Mouse (Mus musculus) midbrain, postnatal 0 days (tissue): ENCODE results near the gene Zfp239. TPM values are rescaled to one million over a fixed set of nuclear protein-coding genes. Genes with fewer than 3 reads are reported as not detected.

Source experiments
- ATAC-seq: fragments of 200-750 bp; cut with Nextera tagmentation; 2 replicates; pipeline ENCODE4 v1.8.0; 2017; ENCODE audit warnings: moderate number of reproducible peaks, mild to moderate bottlenecking, moderate TSS enrichment, moderate library complexity; ENCODE audit not compliant: low FRiP score
- DNase-seq: peaks from one replicate; pipeline ENCODE4 v3.0.0-alpha.2; 2015; ENCODE audit warnings: low spot score
- H3K27ac ChIP-seq: fragments of 300-500 bp; sonication (generic); 2 replicates; pipeline ENCODE4 v1.5.1; 2014; ENCODE audit warnings: low read depth, mild to moderate bottlenecking, low read length, mixed read lengths
- H3K27me3 ChIP-seq: fragments of 300-500 bp; sonication (generic); 2 replicates; pipeline ENCODE4 v1.6.1; 2014; ENCODE audit warnings: low read length, control low read depth, mixed read lengths; ENCODE audit not compliant: insufficient read depth
- H3K36me3 ChIP-seq: fragments of 300-500 bp; sonication (generic); 2 replicates; pipeline ENCODE4 v1.6.1; 2014; ENCODE audit warnings: low read length, control low read depth, mixed read lengths; ENCODE audit not compliant: insufficient read depth
- H3K4me1 ChIP-seq: fragments of 300-500 bp; sonication (generic); 2 replicates; pipeline ENCODE4 v1.6.1; 2014; ENCODE audit warnings: mild to moderate bottlenecking, control low read depth, antibody characterized with exemption, low read length, mixed read lengths; ENCODE audit not compliant: insufficient read depth
- H3K4me2 ChIP-seq: fragments of 300-500 bp; sonication (generic); 2 replicates; pipeline ENCODE4 v1.6.1; 2014; ENCODE audit warnings: low read depth, mild to moderate bottlenecking, low read length, mixed read lengths; ENCODE audit not compliant: poor library complexity, severe bottlenecking
- H3K4me3 ChIP-seq: fragments of 300-500 bp; sonication (generic); 2 replicates; pipeline ENCODE4 v1.5.1; 2014; ENCODE audit warnings: low read depth, mild to moderate bottlenecking, low read length, moderate library complexity
- H3K9ac ChIP-seq: fragments of 300-500 bp; sonication (generic); replicated peaks from 2 replicates; pipeline ENCODE4 v1.6.1; 2014; ENCODE audit warnings: mild to moderate bottlenecking, low read length, moderate library complexity, mixed read lengths; ENCODE audit not compliant: poor library complexity, severe bottlenecking
- H3K9me3 ChIP-seq: fragments of 300-500 bp; sonication (generic); 2 replicates; pipeline ENCODE4 v1.6.1; 2016; ENCODE audit warnings: low read length, control low read depth
- CTCF ChIP-seq: IDR thresholded peaks from 2 replicates; pipeline ENCODE4 v1.5.1; 2016; ENCODE audit warnings: antibody characterized with exemption, mild to moderate bottlenecking
- WGBS: fragments of 180-500 bp; shearing (Covaris S2); extraction: QIAGEN DNeasy Blood & Tissue Kit; methylation state at CpG from one replicate; pipeline ENCODE4 v1.1.7; 2014; 5-methylcytosine and 5-hydroxymethylcytosine counted together
- polyA plus RNA-seq: library from polyadenylated mRNA; unstranded; fragments of >200 nt; fragmentation: Nextera tagmentation; extraction: Ambion mirVana; gene quantifications from 2 replicates; pipeline ENCODE4 v1.2.1, GENCODE M21; 2015
- total RNA-seq: library from RNA; depleted of rRNA; stranded (reverse); fragments of >200 nt; gene quantifications from 2 replicates; pipeline ENCODE4 v1.2.3, GENCODE M21; 2014

The Zfp239 gene
- total and polyA plus RNA-seq, 2 experiments from 2014 or later = 14.5 to 16.6 TPM

- WGBS = 28% methylated on average over 3 of the region's 3 CpGs
These were observed 18.5 kb downstream of the Zfp239 start for GRCm38 (mm10) chr6:117880394-117880838.

GRCm38 (mm10) chr6:117881229-117881628, 19.3 kb downstream of the Zfp239 start:
- TF ChIP-seq CTCF = no peak
- H3K4me3 ChIP-seq = no peak overlapping the region
- no peaks in the 10 kb centered on the region for H3K9me3 ChIP-seq
- H3K4me2 ChIP-seq = no peak overlapping the region
- DNase-seq = no peak
- H3K9ac ChIP-seq = no peak overlapping the region
- no peaks in the 10 kb centered on the region for H3K36me3 ChIP-seq
- no peaks in the 10 kb centered on the region; the same call in 1 of the 2 replicates for H3K4me1 ChIP-seq
- H3K27ac ChIP-seq = peak overlapping the region; percentile 98; the same call in 1 of the 2 replicates
- 25% methylated on average over 7 of the region's 7 CpGs for WGBS
- H3K27me3 ChIP-seq = no peaks in the 10 kb centered on the region
- ATAC-seq = no peak

More at GRCm38 (mm10) chr6:117880394-117880838, 18.5 kb downstream of the Zfp239 start:
- DNase-seq (peak; percentile 9), ATAC-seq (no peak)
- H3K27ac ChIP-seq = peak overlapping the region; percentile 98
- peak overlapping the region; percentile 49 for H3K4me3 ChIP-seq
- H3K36me3 ChIP-seq = no peaks in the 10 kb centered on the region
- no peaks in the 10 kb centered on the region for H3K9me3 ChIP-seq
- H3K4me1 ChIP-seq = no peaks in the 10 kb centered on the region; the same call in 1 of the 2 replicates
- H3K4me2 ChIP-seq = peak overlapping the region; percentile 62
- no peak overlapping the region for H3K9ac ChIP-seq
- no peaks in the 10 kb centered on the region for H3K27me3 ChIP-seq
- TF ChIP-seq CTCF = no peak

DNA sequence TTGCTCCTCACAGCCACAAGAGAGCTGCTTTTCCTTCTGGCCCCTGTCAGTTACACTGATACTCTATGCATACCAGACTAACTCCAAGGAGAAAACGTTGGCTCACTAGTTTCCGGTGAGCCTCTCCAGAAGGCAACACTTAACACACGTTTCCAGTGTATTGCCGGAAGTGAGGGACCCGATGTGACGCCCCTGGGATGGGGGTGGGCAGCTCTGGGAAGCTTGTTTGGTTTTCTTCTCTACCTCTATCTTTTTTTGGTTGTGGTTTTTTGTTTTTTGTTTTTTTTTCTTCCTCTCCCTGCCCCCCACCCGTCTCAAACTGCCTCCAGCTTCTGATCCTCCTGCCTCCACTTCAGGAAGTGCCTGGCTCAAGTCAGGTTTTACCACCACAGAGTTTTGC, 20.1 kb downstream of the Zfp239 start:
- H3K27ac ChIP-seq = no peak overlapping the region
- H3K27me3 ChIP-seq = no peaks in the 10 kb centered on the region
- no peak for TF ChIP-seq CTCF
- H3K4me1 ChIP-seq = no peaks in the 10 kb centered on the region; the same call in 1 of the 2 replicates
- WGBS = 78% methylated on average over 7 of the region's 7 CpGs
- ATAC-seq (no peak), DNase-seq (no peak)
- H3K9me3 ChIP-seq = no peaks in the 10 kb centered on the region
- no peaks in the 10 kb centered on the region for H3K36me3 ChIP-seq
- H3K4me3 ChIP-seq = no peak overlapping the region
- H3K9ac ChIP-seq = no peak overlapping the region
- H3K4me2 ChIP-seq = no peak overlapping the region

- no peak for DNase-seq
- Histone ChIP-seq H3K9ac (no peak overlapping the region), H3K27ac (no peak overlapping the region), H3K9me3 (no peaks in the 10 kb centered on the region), H3K4me2 (no peak overlapping the region), H3K4me1 (no peaks in the 10 kb centered on the region), H3K36me3 (no peaks in the 10 kb centered on the region), H3K27me3 (no peaks in the 10 kb centered on the region), H3K4me3 (no peak overlapping the region)
- TF ChIP-seq CTCF = no peak
- 89% methylated on average over 2 of the region's 2 CpGs for WGBS
- ATAC-seq = no peak
These were observed 24.0 kb downstream of the Zfp239 start for GRCm38 (mm10) chr6:117885943-117886342.

GRCm38 (mm10) chr6:117888032-117888431, 26.1 kb downstream of the Zfp239 start:
- TF ChIP-seq CTCF = no peak

GRCm38 (mm10) chr6:117888642-117889096, 26.8 kb downstream of the Zfp239 start:
- Histone ChIP-seq H3K9me3 (no peaks in the 10 kb centered on the region), H3K9ac (no peak overlapping the region), H3K36me3 (no peaks in the 10 kb centered on the region), H3K27ac (no peak overlapping the region), H3K4me3 (no peak overlapping the region), H3K4me1 (no peaks in the 10 kb centered on the region), H3K4me2 (no peak overlapping the region), H3K27me3 (no peaks in the 10 kb centered on the region)
- 54% methylated on average over 2 of the region's 2 CpGs for WGBS
- ATAC-seq (no peak), DNase-seq (no peak)
- no peak for TF ChIP-seq CTCF

More at GRCm38 (mm10) chr6:117888032-117888431, 26.1 kb downstream of the Zfp239 start:
- no peak overlapping the region for H3K27ac ChIP-seq
- no peaks in the 10 kb centered on the region for H3K36me3 ChIP-seq
- no peak overlapping the region for H3K4me2 ChIP-seq
- H3K27me3 ChIP-seq = no peaks in the 10 kb centered on the region
- no peaks in the 10 kb centered on the region for H3K9me3 ChIP-seq
- DNase-seq (no peak), ATAC-seq (no peak)
- no peak overlapping the region for H3K9ac ChIP-seq
- WGBS = 56% methylated on average over 1 of the region's 1 CpGs
- no peaks in the 10 kb centered on the region for H3K4me1 ChIP-seq
- H3K4me3 ChIP-seq = no peak overlapping the region
